Mouse (Mus musculus): ENCODE data around the gene Tyk2. TPM values are rescaled to one million over a fixed set of nuclear protein-coding genes. Genes with fewer than 3 reads are reported as not detected.

Gene Tyk2
- 9.7 and 12.2 TPM in 2 replicates for polyA plus RNA-seq (2015; fragmentation: Nextera tagmentation; extraction: Ambion mirVana)

GRCm38 (mm10) chr9:21131059-21131956, at the start of gene Tyk2:
Tyk2 (minus strand) TSS chr9:21131243.

GRCm38 (mm10) chr9:21165041-21165951, 34.3 kb upstream of the Tyk2 start, which contains the start of gene Pde4a:
Pde4a (plus strand) TSS chr9:21165714.

DNA sequence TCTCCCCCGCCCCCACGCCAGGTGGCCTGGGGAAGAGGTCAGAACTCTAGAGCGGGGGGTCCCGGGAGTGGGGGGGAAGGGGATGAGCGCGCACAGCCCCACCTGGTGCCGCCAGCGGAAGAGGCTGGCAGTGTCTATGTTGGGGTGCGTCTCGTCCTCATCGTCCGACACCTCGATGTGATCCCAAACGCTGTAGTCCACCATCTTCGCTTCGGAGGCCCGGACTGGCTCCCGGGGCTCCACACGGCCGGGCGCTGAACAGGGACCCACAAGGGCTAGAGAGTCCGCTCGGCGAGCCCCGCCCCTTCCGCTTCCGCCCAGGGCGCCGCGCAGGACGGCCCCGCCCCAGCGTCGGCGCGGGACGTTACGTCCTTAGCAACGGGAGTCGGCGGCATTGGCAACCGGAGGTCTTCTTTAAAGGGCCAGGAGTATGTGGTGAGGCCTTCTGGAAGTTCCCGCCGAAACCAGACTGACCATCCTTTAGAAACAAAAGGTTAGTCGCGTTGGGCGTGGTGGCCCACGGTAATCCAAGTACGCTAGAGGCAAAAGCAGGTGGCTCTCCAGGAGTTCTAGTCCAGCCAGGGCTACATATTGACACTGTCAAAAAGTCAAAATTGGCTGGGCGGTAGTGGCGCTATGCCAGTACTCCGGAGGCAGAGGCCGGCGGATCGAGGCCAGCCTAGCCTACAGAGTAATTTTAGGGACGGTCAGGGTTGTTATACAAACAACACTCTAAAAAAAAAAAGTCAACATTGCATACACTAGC, 18.8 kb upstream of the Tyk2 start, which contains the start of gene Cdc37:
Gene Cdc37, minus strand, starts transcription at position 329 of the 766 bp plus-strand sequence.

DNA sequence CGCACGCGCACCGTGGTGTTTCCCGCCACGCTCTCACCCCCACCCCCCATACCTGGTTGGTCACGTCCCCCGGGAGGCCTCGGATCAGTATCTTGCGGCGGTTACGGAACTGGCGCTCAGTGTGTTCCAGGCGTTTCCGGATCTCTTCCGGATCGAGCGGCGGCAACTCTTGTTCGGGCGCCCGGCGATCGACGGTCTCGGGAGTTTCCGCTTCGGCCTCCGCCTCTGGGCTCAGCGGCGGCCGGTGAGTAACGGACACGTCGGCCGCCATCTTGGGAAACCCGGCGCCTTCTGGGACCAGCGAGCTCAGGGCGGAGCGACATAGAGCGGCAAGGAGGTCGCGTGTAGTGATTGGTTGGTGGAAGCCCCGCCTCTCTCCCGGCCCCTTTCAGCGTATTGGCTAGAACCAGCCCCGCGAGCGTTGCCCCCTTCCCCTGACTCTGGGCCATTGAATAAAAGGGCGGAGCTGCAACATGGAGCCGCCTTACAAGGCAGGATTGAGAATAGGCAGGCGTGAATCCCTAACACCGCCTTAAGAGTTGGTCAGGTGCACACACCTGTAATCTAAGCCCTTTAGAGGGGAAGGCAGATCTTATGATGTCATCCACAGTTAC, 39.2 kb downstream of the Tyk2 start, which contains the start of the genes Gm38431 and Raver1:
Gene Gm38431, minus strand, starts transcription at position 291 of the 614 bp plus-strand sequence.
Gene Raver1, minus strand, starts transcription at position 302 of the 614 bp plus-strand sequence.

GRCm38 (mm10) chr9:21073044-21073840, 57.8 kb downstream of the Tyk2 start, which contains the start of the genes Gm49373 and Fdx1l:
Gm49373 (minus strand) TSS chr9:21073096.
Fdx1l (minus strand) TSS chr9:21073614.

DNA sequence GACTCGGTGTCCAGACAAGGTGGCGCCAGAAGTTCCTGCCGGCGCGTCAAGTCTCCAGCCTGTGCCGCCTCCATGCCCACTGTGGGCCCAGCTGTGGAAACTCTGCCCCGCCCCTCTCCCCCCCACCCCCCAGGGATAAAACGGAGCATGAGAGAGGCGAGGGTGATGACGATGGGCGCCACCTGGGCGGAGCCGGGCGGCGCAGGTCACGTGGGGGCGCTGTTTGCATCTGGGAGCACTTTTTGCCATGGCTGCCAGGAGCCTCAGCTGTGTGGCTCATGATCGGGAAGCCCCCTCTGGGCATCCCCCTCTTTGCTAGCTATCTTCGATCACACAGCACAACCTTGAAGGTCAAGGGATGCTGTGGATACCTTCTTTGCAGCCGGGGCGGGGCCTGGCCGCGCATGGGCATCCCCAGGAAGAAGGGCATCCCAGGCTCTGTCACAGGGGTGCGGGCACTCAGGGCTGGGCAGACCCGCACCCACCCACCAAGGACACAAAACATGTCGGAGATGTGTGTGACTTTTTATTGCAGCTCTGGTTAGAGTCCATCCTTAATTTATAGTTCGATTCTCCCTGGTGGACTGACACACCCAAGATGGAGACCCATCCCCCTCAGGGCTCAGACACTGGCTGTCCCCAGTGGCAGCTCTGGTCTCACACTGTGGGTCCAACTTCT, 63.9 kb downstream of the Tyk2 start, which contains the start of gene Zglp1:
Gene Zglp1, minus strand, starts transcription at position 88 of the 679 bp plus-strand sequence.

Other genes with a start within 250 kb of the Tyk2 start
- gene Ppan, start 243.1 kb downstream of the Tyk2 start, polyA plus RNA-seq (2015; fragmentation: Nextera tagmentation; extraction: Ambion mirVana) = 65.4 and 72.3 TPM in 2 replicates
- gene Eif3g, start 232.6 kb downstream of the Tyk2 start, polyA plus RNA-seq (2015; fragmentation: Nextera tagmentation; extraction: Ambion mirVana) = 198 and 211 TPM in 2 replicates
- gene Dnmt1, start 171.4 kb downstream of the Tyk2 start, polyA plus RNA-seq (2015; fragmentation: Nextera tagmentation; extraction: Ambion mirVana) = 63.9 and 66.7 TPM in 2 replicates
- gene S1pr2, start 154.5 kb downstream of the Tyk2 start, polyA plus RNA-seq (2015; fragmentation: Nextera tagmentation; extraction: Ambion mirVana) = 6.7 and 8.2 TPM in 2 replicates
- 77.0 and 79.0 TPM in 2 replicates for gene Mrpl4, start 128.5 kb downstream of the Tyk2 start, polyA plus RNA-seq (2015; fragmentation: Nextera tagmentation; extraction: Ambion mirVana)
- 10.4 and 13.8 TPM in 2 replicates for gene Icam1, start 115.3 kb downstream of the Tyk2 start, polyA plus RNA-seq (2015; fragmentation: Nextera tagmentation; extraction: Ambion mirVana)
- 111 and 139 TPM in 2 replicates for gene Icam4, start 101.9 kb downstream of the Tyk2 start, polyA plus RNA-seq (2015; fragmentation: Nextera tagmentation; extraction: Ambion mirVana)
- gene Icam5, start 99.2 kb downstream of the Tyk2 start, polyA plus RNA-seq (2015; fragmentation: Nextera tagmentation; extraction: Ambion mirVana) = 0.27 and 0.35 TPM in 2 replicates
- gene Zglp1, start 64.2 kb downstream of the Tyk2 start, polyA plus RNA-seq (2015; fragmentation: Nextera tagmentation; extraction: Ambion mirVana) = 0.26 and 0.67 TPM in 2 replicates
- gene Gm49373, start 58.1 kb downstream of the Tyk2 start, polyA plus RNA-seq (2015; fragmentation: Nextera tagmentation; extraction: Ambion mirVana) = 0.17 and 0.23 TPM in 2 replicates
- 41.2 and 44.7 TPM in 2 replicates for gene Fdx1l, start 57.6 kb downstream of the Tyk2 start, polyA plus RNA-seq (2015; fragmentation: Nextera tagmentation; extraction: Ambion mirVana)
- gene Gm38431, start 39.2 kb downstream of the Tyk2 start, polyA plus RNA-seq (2015; fragmentation: Nextera tagmentation; extraction: Ambion mirVana) = 0.86 and 1.1 TPM in 2 replicates
- 20.1 and 20.8 TPM in 2 replicates for gene Raver1, start 39.2 kb downstream of the Tyk2 start, polyA plus RNA-seq (2015; fragmentation: Nextera tagmentation; extraction: Ambion mirVana)
- gene Cdc37, start 18.7 kb upstream of the Tyk2 start, polyA plus RNA-seq (2015; fragmentation: Nextera tagmentation; extraction: Ambion mirVana) = 139 and 143 TPM in 2 replicates
- 4.1 and 5.6 TPM in 2 replicates for gene Pde4a, start 34.5 kb upstream of the Tyk2 start, polyA plus RNA-seq (2015; fragmentation: Nextera tagmentation; extraction: Ambion mirVana)
- gene Keap1, start 108.1 kb upstream of the Tyk2 start, polyA plus RNA-seq (2015; fragmentation: Nextera tagmentation; extraction: Ambion mirVana) = 31.7 and 37.9 TPM in 2 replicates
- 0.52 and 0.57 TPM in 2 replicates for gene S1pr5, start 117.2 kb upstream of the Tyk2 start, polyA plus RNA-seq (2015; fragmentation: Nextera tagmentation; extraction: Ambion mirVana)
- gene Atg4d, start 134.1 kb upstream of the Tyk2 start, polyA plus RNA-seq (2015; fragmentation: Nextera tagmentation; extraction: Ambion mirVana) = 60.0 and 74.6 TPM in 2 replicates
- 14.7 and 14.9 TPM in 2 replicates for gene Kri1, start 156.7 kb upstream of the Tyk2 start, polyA plus RNA-seq (2015; fragmentation: Nextera tagmentation; extraction: Ambion mirVana)
- gene Cdkn2d, start 160.2 kb upstream of the Tyk2 start, polyA plus RNA-seq (2015; fragmentation: Nextera tagmentation; extraction: Ambion mirVana) = 125 and 133 TPM in 2 replicates
- 0.11 and 0.13 TPM in 2 replicates for gene Ap1m2, start 181.1 kb upstream of the Tyk2 start, polyA plus RNA-seq (2015; fragmentation: Nextera tagmentation; extraction: Ambion mirVana)
- gene Slc44a2, start 189.5 kb upstream of the Tyk2 start, polyA plus RNA-seq (2015; fragmentation: Nextera tagmentation; extraction: Ambion mirVana) = 37.8 and 47.0 TPM in 2 replicates
- 54.4 and 64.5 TPM in 2 replicates for gene Ilf3, start 236.6 kb upstream of the Tyk2 start, polyA plus RNA-seq (2015; fragmentation: Nextera tagmentation; extraction: Ambion mirVana)